Mouse (Mus musculus) lung, embryonic 16.5 days (tissue): ENCODE data around the gene Hao2. TPM values are rescaled to one million over a fixed set of nuclear protein-coding genes. Genes with fewer than 3 reads are reported as not detected.

Source experiments
- ATAC-seq: fragments of 200-750 bp; cut with Nextera tagmentation; 2 replicates; pipeline ENCODE4 v1.8.0; 2017; ENCODE audit warnings: low read depth, mild to moderate bottlenecking, moderate library complexity
- H3K27ac ChIP-seq: fragments of 300-500 bp; sonication (generic); 2 replicates; pipeline ENCODE4 v1.5.1; 2014; ENCODE audit warnings: mild to moderate bottlenecking, control low read depth, low read length
- H3K27me3 ChIP-seq: fragments of 300-500 bp; sonication (generic); 2 replicates; pipeline ENCODE4 v1.6.1; 2014; ENCODE audit warnings: low read depth, low read length, mixed read lengths; ENCODE audit not compliant: control insufficient read depth, insufficient read depth
- H3K36me3 ChIP-seq: fragments of 300-500 bp; sonication (generic); 2 replicates; pipeline ENCODE4 v1.6.1; 2014; ENCODE audit warnings: low read length; ENCODE audit not compliant: control insufficient read depth, insufficient read depth
- H3K4me1 ChIP-seq: fragments of 300-500 bp; sonication (generic); replicated peaks from 2 replicates; pipeline ENCODE4 v1.6.1; 2014; ENCODE audit warnings: low read length, mixed read lengths; ENCODE audit not compliant: control insufficient read depth, insufficient read depth
- H3K4me2 ChIP-seq: fragments of 300-500 bp; sonication (generic); 2 replicates; pipeline ENCODE4 v1.6.1; 2014; ENCODE audit warnings: low read depth, low read length, control low read depth
- H3K4me3 ChIP-seq: fragments of 300-500 bp; sonication (generic); 2 replicates; pipeline ENCODE4 v1.5.1; 2014; ENCODE audit warnings: mild to moderate bottlenecking, low read length, control low read depth
- H3K9ac ChIP-seq: fragments of 300-500 bp; sonication (generic); 2 replicates; pipeline ENCODE4 v1.6.1; 2014; ENCODE audit warnings: low read length, control low read depth
- H3K9me3 ChIP-seq: fragments of 300-500 bp; sonication (generic); 2 replicates; pipeline ENCODE4 v1.6.1; 2016; ENCODE audit warnings: low read length; ENCODE audit not compliant: control insufficient read depth
- WGBS: fragments of 180-500 bp; shearing (Covaris S2); extraction: QIAGEN DNeasy Blood & Tissue Kit; methylation state at CpG from one replicate; pipeline ENCODE4 v1.1.7; 2014; 5-methylcytosine and 5-hydroxymethylcytosine counted together
- polyA plus RNA-seq: library from polyadenylated mRNA; unstranded; fragments of >200 nt; fragmentation: Nextera tagmentation; extraction: Ambion mirVana; gene quantifications from 2 replicates; pipeline ENCODE4 v1.2.1, GENCODE M21; 2015

Gene Hao2
- polyA plus RNA-seq, 1 experiment from 2014 or later: 0.09 TPM

- Histone ChIP-seq H3K4me3 (no peak overlapping the region), H3K9me3 (no peaks in the 10 kb centered on the region), H3K9ac (no peak overlapping the region), H3K27me3 (no peaks in the 10 kb centered on the region), H3K4me2 (no peak overlapping the region), H3K27ac (no peak overlapping the region), H3K36me3 (no peaks in the 10 kb centered on the region), H3K4me1 (no peaks in the 10 kb centered on the region)
- ATAC-seq: no peak
- 62% methylated on average over 2 of the region's 2 CpGs for WGBS
Measured at GRCm38 (mm10) chr3:98851853-98852252, 41.2 kb downstream of the Hao2 start.

GRCm38 (mm10) chr3:98850262-98850661, 42.8 kb downstream of the Hao2 start:
- Histone ChIP-seq H3K36me3 (no peaks in the 10 kb centered on the region), H3K9ac (no peak overlapping the region), H3K9me3 (no peaks in the 10 kb centered on the region), H3K27ac (no peak overlapping the region), H3K27me3 (no peaks in the 10 kb centered on the region), H3K4me1 (no peaks in the 10 kb centered on the region), H3K4me3 (no peak overlapping the region), H3K4me2 (no peak overlapping the region)
- ATAC-seq: no peak
- WGBS: 72% methylated on average over 5 of the region's 5 CpGs

DNA sequence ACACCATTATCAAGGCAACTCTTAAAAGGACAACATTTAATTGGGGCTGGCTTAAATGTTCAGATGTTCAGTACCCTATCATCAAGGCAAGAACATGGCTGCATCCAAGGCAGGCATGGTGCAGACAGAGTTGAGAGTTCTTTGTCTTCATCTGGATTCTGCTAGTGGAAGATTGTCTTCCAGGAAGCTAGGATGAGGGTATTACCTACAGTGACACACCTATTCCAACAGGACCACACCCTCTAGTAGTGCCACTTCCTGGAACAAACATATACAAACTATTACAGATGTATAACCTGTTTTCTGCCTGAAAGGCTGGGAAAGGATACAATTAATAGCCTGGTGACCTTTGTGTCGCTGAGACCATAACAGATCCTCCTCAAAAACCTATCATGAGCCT, 44.1 kb downstream of the Hao2 start:
- ATAC-seq: no peak
- H3K4me3 ChIP-seq: no peak overlapping the region
- H3K9ac ChIP-seq: no peak overlapping the region
- no peaks in the 10 kb centered on the region for H3K9me3 ChIP-seq
- no peaks in the 10 kb centered on the region for H3K27me3 ChIP-seq
- H3K4me1 ChIP-seq: no peaks in the 10 kb centered on the region
- no peak overlapping the region for H3K27ac ChIP-seq
- H3K36me3 ChIP-seq: no peaks in the 10 kb centered on the region
- no peak overlapping the region for H3K4me2 ChIP-seq
- 90% methylated on average over 1 of the region's 1 CpGs for WGBS

Other genes with a start within 250 kb of the Hao2 start
- gene Hsd3b2, start 168.7 kb downstream of the Hao2 start, polyA plus RNA-seq: not detected in 2 replicates
- gene Hsd3b3, start 130.1 kb downstream of the Hao2 start, polyA plus RNA-seq: 0.35 TPM in 1 of 2 replicates, not detected in the other
- gene Hsd3b6, start 78.8 kb downstream of the Hao2 start, polyA plus RNA-seq: 0.31 and 0.92 TPM in 2 replicates
- gene Hsd3b1, start 33.4 kb downstream of the Hao2 start, polyA plus RNA-seq: 0.41 TPM in 1 of 2 replicates, not detected in the other
- 7.4 and 8.4 TPM in 2 replicates for gene Wars2, start 247.8 kb upstream of the Hao2 start, polyA plus RNA-seq